Mouse (Mus musculus): ENCODE measurements around the gene Gm9639. TPM values are rescaled to one million over a fixed set of nuclear protein-coding genes. Genes with fewer than 3 reads are reported as not detected.

The Gm9639 gene
- not detected in 2 replicates for polyA plus RNA-seq (2014; fragmentation: Nextera tagmentation; extraction: Ambion mirVana)

DNA sequence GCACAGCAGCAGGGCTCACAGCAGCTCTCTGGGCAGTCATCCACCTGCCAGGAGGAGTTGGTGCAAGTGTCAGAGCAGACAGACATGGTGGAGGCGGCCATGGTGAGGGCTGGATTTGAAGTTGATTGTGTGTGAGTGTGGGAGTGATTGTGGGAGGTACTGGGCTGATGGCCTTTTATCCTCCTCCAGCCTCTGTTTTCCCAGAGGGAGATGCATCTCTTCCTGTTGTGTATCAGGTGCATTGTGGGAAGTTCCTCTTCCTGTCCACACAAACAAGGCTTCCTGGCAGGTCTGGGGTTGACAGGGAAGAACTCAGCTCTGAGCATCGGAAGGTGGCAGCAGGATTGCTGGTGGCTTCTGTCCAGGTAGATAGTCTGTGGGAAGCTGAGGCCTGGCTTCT lies at the start of gene Gm9639:
Gm9639 (minus strand) TSS at position 101 of the 400 bp plus-strand sequence.
- no peak for ATAC-seq (ENCODE audit: insufficient read depth, low FRiP score, low TSS enrichment)
- H3K4me2 ChIP-seq (ENCODE audit: low read depth): no peak within 1 kb of the TSS
- H3K9me3 ChIP-seq (ENCODE audit: control insufficient read depth, low read length): no peaks in the 10 kb centered on the region
- no peak within 1 kb of the TSS for H3K4me3 ChIP-seq (ENCODE audit: low read depth, low read length)
- H3K27ac ChIP-seq (ENCODE audit: low read depth, low read length): no peak within 1 kb of the TSS
- 44% methylated on average over 2 of the region's 2 CpGs for WGBS
- no peaks in the 10 kb centered on the region for H3K27me3 ChIP-seq (ENCODE audit: control insufficient read depth, insufficient read depth, low read length)
- peaks cover 2% of the 10 kb centered on the region; the same call in 1 of the 2 replicates for H3K4me1 ChIP-seq (ENCODE audit: control insufficient read depth, insufficient read depth, low read length)
- no peak for DNase-seq (ENCODE audit: low spot score)
- H3K36me3 ChIP-seq (ENCODE audit: control insufficient read depth, insufficient read depth, low read length): no peaks in the 10 kb centered on the region
- H3K9ac ChIP-seq (ENCODE audit: low read length): no peak within 1 kb of the TSS

DNA sequence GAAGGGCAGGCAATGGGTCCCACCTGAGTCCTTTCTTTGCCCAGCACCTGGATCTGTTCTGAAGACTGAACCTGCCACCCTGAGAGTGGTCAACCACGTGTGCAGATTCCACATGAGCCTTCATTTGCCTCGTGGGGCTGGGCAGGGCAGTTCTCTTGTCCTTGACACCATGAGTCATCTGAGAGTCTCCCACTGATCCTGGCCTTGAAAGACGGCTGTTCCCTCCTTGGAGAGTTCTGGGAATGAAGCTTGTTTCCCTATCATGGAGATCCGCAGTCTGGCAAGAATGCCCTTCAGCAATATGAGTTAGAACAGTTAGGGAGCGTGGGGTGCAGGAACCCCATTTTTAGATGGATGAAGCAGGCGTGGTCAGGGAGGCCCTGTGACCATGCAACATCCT lies 44.1 kb upstream of the Gm9639 start:
- no peaks in the 10 kb centered on the region for H3K9me3 ChIP-seq (ENCODE audit: control insufficient read depth, low read length)
- no peak overlapping the region for H3K4me3 ChIP-seq (ENCODE audit: low read depth, low read length)
- WGBS: 80% methylated on average over 6 of the region's 6 CpGs
- DNase-seq (ENCODE audit: low spot score) (no peak), ATAC-seq (ENCODE audit: insufficient read depth, low FRiP score, low TSS enrichment) (no peak)
- no peaks in the 10 kb centered on the region for H3K36me3 ChIP-seq (ENCODE audit: control insufficient read depth, insufficient read depth, low read length)
- no peak overlapping the region for H3K9ac ChIP-seq (ENCODE audit: low read length)
- no peak overlapping the region for H3K4me2 ChIP-seq (ENCODE audit: low read depth)
- no peak overlapping the region for H3K27ac ChIP-seq (ENCODE audit: low read depth, low read length)
- no peaks in the 10 kb centered on the region for H3K27me3 ChIP-seq (ENCODE audit: control insufficient read depth, insufficient read depth, low read length)
- H3K4me1 ChIP-seq (ENCODE audit: control insufficient read depth, insufficient read depth, low read length): no peaks in the 10 kb centered on the region

GRCm38 (mm10) chr10:77835647-77836046 lies 40.8 kb upstream of the Gm9639 start, which contains the start of gene Krtap10-10:
Krtap10-10 (plus strand) TSS chr10:77835947.
- H3K27ac ChIP-seq (ENCODE audit: low read depth, low read length): no peak within 1 kb of the TSS
- no peaks in the 10 kb centered on the region for H3K36me3 ChIP-seq (ENCODE audit: control insufficient read depth, insufficient read depth, low read length)
- H3K4me3 ChIP-seq (ENCODE audit: low read depth, low read length): no peak within 1 kb of the TSS
- no peaks in the 10 kb centered on the region for H3K9me3 ChIP-seq (ENCODE audit: control insufficient read depth, low read length)
- WGBS: 76% methylated on average over 9 of the region's 9 CpGs
- no peak for ATAC-seq (ENCODE audit: insufficient read depth, low FRiP score, low TSS enrichment)
- H3K4me2 ChIP-seq (ENCODE audit: low read depth): no peak within 1 kb of the TSS
- no peak for DNase-seq (ENCODE audit: low spot score)
- H3K4me1 ChIP-seq (ENCODE audit: control insufficient read depth, insufficient read depth, low read length): no peaks in the 10 kb centered on the region
- H3K27me3 ChIP-seq (ENCODE audit: control insufficient read depth, insufficient read depth, low read length): no peaks in the 10 kb centered on the region
- no peak within 1 kb of the TSS for H3K9ac ChIP-seq (ENCODE audit: low read length)

DNA sequence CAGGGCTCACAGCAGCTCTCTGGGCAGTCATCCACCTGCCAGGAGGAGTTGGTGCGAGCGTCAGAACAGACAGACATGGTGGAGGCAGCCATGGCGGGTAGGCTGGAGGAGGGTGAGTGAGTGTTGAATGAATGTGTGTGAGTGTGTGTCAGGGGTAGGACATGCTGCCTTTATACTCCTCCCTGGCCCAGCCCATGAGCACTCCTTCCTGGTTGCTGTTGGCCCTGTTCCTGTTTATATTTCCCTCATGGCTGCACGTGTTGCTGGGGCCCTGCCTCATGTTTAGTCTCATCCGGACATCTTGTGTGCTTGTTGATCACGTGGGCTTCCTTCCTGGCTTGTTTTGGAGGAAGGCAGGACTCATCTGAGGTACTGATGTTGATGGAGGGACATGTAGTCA lies 32.1 kb upstream of the Gm9639 start, which contains the start of gene Krtap10-4:
Krtap10-4 (minus strand) TSS at position 145 of the 400 bp plus-strand sequence.
- no peak for ATAC-seq (ENCODE audit: insufficient read depth, low FRiP score, low TSS enrichment)
- WGBS: 76% methylated on average over 6 of the region's 6 CpGs
- no peak for DNase-seq (ENCODE audit: low spot score)

GRCm38 (mm10) chr10:77819203-77819602 lies 24.3 kb upstream of the Gm9639 start:
- H3K36me3 ChIP-seq (ENCODE audit: control insufficient read depth, insufficient read depth, low read length): no peaks in the 10 kb centered on the region
- 53% methylated on average over 4 of the region's 4 CpGs for WGBS
- H3K4me1 ChIP-seq (ENCODE audit: control insufficient read depth, insufficient read depth, low read length): no peaks in the 10 kb centered on the region
- ATAC-seq (ENCODE audit: insufficient read depth, low FRiP score, low TSS enrichment) (no peak), DNase-seq (ENCODE audit: low spot score) (no peak)
- H3K27me3 ChIP-seq (ENCODE audit: control insufficient read depth, insufficient read depth, low read length): no peaks in the 10 kb centered on the region
- H3K9ac ChIP-seq (ENCODE audit: low read length): no peak overlapping the region
- H3K4me2 ChIP-seq (ENCODE audit: low read depth): no peak overlapping the region
- H3K4me3 ChIP-seq (ENCODE audit: low read depth, low read length): no peak overlapping the region
- no peak overlapping the region for H3K27ac ChIP-seq (ENCODE audit: low read depth, low read length)
- no peaks in the 10 kb centered on the region for H3K9me3 ChIP-seq (ENCODE audit: control insufficient read depth, low read length)

More for the DNA sequence above, 32.1 kb upstream of the Gm9639 start, which contains the start of gene Krtap10-4:
- H3K27ac ChIP-seq (ENCODE audit: low read depth, low read length): no peak within 1 kb of the TSS
- H3K9me3 ChIP-seq (ENCODE audit: control insufficient read depth, low read length): no peaks in the 10 kb centered on the region
- H3K9ac ChIP-seq (ENCODE audit: low read length): no peak within 1 kb of the TSS
- no peaks in the 10 kb centered on the region for H3K27me3 ChIP-seq (ENCODE audit: control insufficient read depth, insufficient read depth, low read length)
- H3K4me1 ChIP-seq (ENCODE audit: control insufficient read depth, insufficient read depth, low read length): no peaks in the 10 kb centered on the region
- no peaks in the 10 kb centered on the region for H3K36me3 ChIP-seq (ENCODE audit: control insufficient read depth, insufficient read depth, low read length)
- H3K4me3 ChIP-seq (ENCODE audit: low read depth, low read length): no peak within 1 kb of the TSS
- no peak within 1 kb of the TSS for H3K4me2 ChIP-seq (ENCODE audit: low read depth)

DNA sequence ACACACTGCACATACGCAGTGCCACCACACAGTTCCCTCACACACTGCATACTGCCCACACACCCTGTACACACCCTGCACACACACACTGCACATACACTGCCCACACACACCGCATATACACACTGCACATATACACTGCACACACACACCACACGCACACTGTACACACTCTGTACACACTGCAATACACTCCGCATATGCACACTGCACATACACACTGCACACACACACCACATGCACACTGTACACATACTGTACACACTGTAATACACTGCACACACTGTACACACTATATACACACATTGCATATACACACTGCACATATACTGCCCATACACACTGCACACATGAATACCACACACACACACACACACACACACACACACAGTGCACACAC lies 23.6 kb upstream of the Gm9639 start:
- Histone ChIP-seq H3K36me3 (ENCODE audit: control insufficient read depth, insufficient read depth, low read length) (no peaks in the 10 kb centered on the region), H3K4me3 (ENCODE audit: low read depth, low read length) (no peak overlapping the region), H3K4me2 (ENCODE audit: low read depth) (no peak overlapping the region), H3K9me3 (ENCODE audit: control insufficient read depth, low read length) (no peaks in the 10 kb centered on the region), H3K9ac (ENCODE audit: low read length) (no peak overlapping the region), H3K27ac (ENCODE audit: low read depth, low read length) (no peak overlapping the region), H3K27me3 (ENCODE audit: control insufficient read depth, insufficient read depth, low read length) (no peaks in the 10 kb centered on the region), H3K4me1 (ENCODE audit: control insufficient read depth, insufficient read depth, low read length) (no peaks in the 10 kb centered on the region)
- ATAC-seq (ENCODE audit: insufficient read depth, low FRiP score, low TSS enrichment) (no peak), DNase-seq (ENCODE audit: low spot score) (no peak)
- 95% methylated on average over 4 of the region's 4 CpGs for WGBS

DNA sequence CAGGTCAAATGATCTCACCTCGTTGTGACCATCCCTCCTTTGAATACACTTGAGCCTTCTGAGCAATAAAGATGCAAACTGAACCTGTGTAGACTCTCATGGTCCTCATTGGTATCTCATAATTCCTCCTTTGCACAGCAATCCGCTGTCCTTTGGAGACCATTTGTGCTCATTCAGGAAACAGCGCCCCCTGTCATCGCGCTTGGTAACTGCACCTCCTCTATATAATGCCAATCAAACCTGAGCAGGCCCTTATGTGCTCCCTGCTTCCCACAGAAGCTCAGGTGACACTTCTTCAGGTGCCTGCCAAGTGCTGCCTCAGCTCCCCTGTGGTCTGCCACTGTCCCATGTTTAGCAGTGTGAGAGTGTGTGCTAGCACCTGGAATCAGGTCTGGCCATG lies 20.6 kb upstream of the Gm9639 start:
- Histone ChIP-seq H3K36me3 (ENCODE audit: control insufficient read depth, insufficient read depth, low read length) (no peaks in the 10 kb centered on the region), H3K4me1 (ENCODE audit: control insufficient read depth, insufficient read depth, low read length) (no peaks in the 10 kb centered on the region), H3K27me3 (ENCODE audit: control insufficient read depth, insufficient read depth, low read length) (no peaks in the 10 kb centered on the region), H3K9ac (ENCODE audit: low read length) (no peak overlapping the region), H3K4me3 (ENCODE audit: low read depth, low read length) (no peak overlapping the region), H3K27ac (ENCODE audit: low read depth, low read length) (no peak overlapping the region), H3K4me2 (ENCODE audit: low read depth) (no peak overlapping the region), H3K9me3 (ENCODE audit: control insufficient read depth, low read length) (no peaks in the 10 kb centered on the region)
- ATAC-seq (ENCODE audit: insufficient read depth, low FRiP score, low TSS enrichment): no peak
- WGBS: 28% methylated on average over 5 of the region's 5 CpGs
- peak; percentile 35 for DNase-seq (ENCODE audit: low spot score)

DNA sequence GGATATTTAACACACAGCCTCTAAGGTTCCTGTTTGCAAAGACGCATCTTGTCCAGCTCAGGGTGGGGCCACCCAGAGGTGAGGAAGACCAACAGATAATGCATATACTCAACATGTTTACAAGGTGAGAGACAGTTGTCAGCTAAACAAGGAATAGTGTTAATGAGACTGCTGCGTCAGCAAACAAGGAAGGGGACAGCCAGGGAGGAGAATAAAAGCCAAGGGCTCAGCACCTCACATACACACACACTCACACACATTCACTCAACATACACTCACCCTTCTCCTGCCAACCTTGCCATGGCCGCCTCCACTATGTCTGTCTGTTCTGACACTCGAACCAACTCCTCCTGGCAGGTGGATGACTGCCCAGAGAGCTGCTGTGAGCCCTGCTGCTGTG lies 19.5 kb upstream of the Gm9639 start, which contains the start of gene Gm2696:
Gm2696 (plus strand) TSS at position 301 of the 400 bp plus-strand sequence.
- ATAC-seq (ENCODE audit: insufficient read depth, low FRiP score, low TSS enrichment): no peak
- Histone ChIP-seq H3K4me3 (ENCODE audit: low read depth, low read length) (no peak within 1 kb of the TSS), H3K27me3 (ENCODE audit: control insufficient read depth, insufficient read depth, low read length) (no peaks in the 10 kb centered on the region), H3K9ac (ENCODE audit: low read length) (no peak within 1 kb of the TSS), H3K27ac (ENCODE audit: low read depth, low read length) (no peak within 1 kb of the TSS), H3K9me3 (ENCODE audit: control insufficient read depth, low read length) (no peaks in the 10 kb centered on the region), H3K36me3 (ENCODE audit: control insufficient read depth, insufficient read depth, low read length) (no peaks in the 10 kb centered on the region), H3K4me2 (ENCODE audit: low read depth) (no peak within 1 kb of the TSS), H3K4me1 (ENCODE audit: control insufficient read depth, insufficient read depth, low read length) (no peaks in the 10 kb centered on the region)
- DNase-seq (ENCODE audit: low spot score): no peak
- WGBS: 59% methylated on average over 4 of the region's 4 CpGs

DNA sequence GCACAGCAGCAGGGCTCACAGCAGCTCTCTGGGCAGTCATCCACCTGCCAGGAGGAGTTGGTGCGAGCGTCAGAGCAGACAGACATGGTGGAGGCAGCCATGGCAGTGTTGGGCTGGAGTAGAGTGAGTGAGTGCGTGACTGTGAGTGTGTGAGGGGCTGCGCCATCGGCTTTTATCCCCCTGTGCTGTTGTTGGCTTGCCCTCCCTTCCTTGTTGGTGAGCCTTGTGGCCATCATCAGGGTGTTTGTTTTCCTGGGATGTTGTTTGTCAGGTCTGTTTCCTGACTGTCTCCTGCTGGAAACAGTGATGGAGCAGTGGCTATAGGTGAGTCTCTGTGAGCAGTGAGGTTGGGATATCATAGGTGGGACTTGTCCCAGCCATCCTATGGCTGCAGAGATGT lies 16.9 kb upstream of the Gm9639 start, which contains the start of gene Gm9507:
Gm9507 (minus strand) TSS at position 101 of the 400 bp plus-strand sequence.
- DNase-seq (ENCODE audit: low spot score) (no peak), ATAC-seq (ENCODE audit: insufficient read depth, low FRiP score, low TSS enrichment) (no peak)
- Histone ChIP-seq H3K9ac (ENCODE audit: low read length) (no peak within 1 kb of the TSS), H3K4me3 (ENCODE audit: low read depth, low read length) (no peak within 1 kb of the TSS), H3K27me3 (ENCODE audit: control insufficient read depth, insufficient read depth, low read length) (no peaks in the 10 kb centered on the region), H3K4me1 (ENCODE audit: control insufficient read depth, insufficient read depth, low read length) (no peaks in the 10 kb centered on the region), H3K27ac (ENCODE audit: low read depth, low read length) (no peak within 1 kb of the TSS), H3K36me3 (ENCODE audit: control insufficient read depth, insufficient read depth, low read length) (no peaks in the 10 kb centered on the region), H3K9me3 (ENCODE audit: control insufficient read depth, low read length) (no peaks in the 10 kb centered on the region), H3K4me2 (ENCODE audit: low read depth) (no peak within 1 kb of the TSS)
- 73% methylated on average over 5 of the region's 5 CpGs for WGBS
